Mouse (Mus musculus) thymus, postnatal 0 days (tissue): ENCODE measurements around the gene Mpzl2. TPM values are rescaled to one million over a fixed set of nuclear protein-coding genes. Genes with fewer than 3 reads are reported as not detected.

Experiments used
- DNase-seq: peaks from one replicate; pipeline ENCODE4 v3.0.0-alpha.2; 2015; ENCODE audit warnings: low spot score
- polyA plus RNA-seq: library from polyadenylated mRNA; unstranded; fragments of >200 nt; fragmentation: Nextera tagmentation; extraction: Ambion mirVana; gene quantifications from 2 replicates; pipeline ENCODE4 v1.2.1, GENCODE M21; 2015

Gene Mpzl2
- polyA plus RNA-seq, 1 experiment from 2014 or later = 5.9 TPM

DNA sequence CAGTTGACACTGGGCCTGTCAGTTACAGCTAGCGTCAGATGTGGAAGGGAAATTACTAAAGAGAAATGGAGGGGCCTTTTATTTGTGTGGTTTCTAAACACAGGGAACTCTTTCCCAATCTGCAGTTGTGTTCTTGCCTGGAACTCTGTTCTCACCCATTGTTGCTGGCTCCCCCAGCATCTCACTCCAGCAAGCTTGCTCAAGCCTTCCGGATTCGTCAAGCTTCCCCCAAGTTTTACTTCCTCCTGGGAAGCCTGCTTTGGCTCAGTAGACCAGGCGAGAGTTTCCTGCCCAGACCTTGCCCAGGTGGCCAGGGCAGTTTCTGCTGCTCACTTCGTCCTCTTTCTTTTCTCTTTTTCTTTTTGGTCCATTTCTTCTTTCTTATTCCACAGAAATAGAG is 45.0 kb downstream of the Mpzl2 start:
- no peak for DNase-seq

DNA sequence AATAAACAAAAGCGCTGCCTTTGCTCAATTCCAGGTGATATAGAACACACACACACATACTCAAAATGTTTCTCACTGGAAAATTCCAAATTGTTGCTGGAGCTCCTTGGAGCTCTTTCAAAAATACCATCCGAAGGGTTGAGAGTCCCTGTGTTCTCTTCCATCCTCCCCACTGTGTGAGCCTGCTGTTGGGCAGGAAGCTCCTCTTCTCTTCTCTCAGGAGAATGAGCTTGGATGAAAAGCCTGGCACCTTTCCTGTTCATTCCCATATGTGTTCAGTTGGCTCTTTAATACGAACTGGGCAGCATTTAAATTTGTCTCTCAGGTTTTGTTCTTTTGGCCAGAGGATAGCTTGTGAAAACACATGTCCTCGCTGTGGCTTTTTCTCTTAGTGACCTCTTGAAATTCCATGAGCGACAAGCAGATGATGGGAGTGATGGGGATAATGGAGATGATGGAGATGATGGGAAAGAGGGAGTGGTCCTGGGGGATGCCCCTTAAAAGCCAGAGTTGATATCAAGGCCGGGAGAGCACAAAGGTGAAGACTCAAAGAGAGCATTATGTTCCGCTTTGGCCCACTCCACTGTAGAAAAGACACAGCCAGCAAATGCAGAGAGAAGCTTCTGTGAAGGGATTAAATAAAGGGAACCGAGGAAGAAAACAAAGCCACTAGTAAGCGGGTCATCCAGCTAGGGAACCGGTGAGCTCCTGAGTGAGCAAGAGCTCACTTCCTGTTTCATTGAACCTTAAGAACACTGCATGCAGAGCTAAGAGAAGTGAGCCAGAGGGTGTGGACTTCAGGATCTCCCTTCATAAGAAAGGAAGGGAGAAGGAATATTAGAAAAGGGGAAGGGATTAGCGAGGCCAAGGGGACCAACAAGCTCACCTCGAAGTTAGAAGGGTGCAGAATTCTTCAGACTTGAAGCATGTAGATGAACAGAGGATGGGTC is 46.4 kb downstream of the Mpzl2 start:
- DNase-seq = peak; percentile 42

DNA sequence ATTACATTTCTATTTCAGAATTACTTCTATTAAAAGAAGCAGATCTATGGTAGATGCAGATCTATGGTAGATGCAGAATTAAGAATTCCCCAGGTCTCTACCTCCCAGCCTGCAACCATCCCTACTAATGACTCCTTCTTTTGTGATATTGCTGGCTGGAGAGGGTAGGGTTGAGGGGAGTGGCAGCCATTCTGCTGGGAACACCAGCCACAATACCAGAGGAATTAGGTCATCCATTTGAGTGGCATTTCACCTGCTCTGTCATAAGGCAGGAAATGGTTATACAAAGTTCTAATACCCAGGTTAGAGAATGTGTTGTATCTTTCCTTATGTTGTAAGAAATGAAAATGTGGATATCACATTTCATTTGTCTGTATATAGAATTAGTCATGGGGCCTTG is 48.4 kb downstream of the Mpzl2 start:
- DNase-seq = no peak

- no peak for DNase-seq
Measured at GRCm38 (mm10) chr9:45090811-45091210, 51.2 kb downstream of the Mpzl2 start.

DNA sequence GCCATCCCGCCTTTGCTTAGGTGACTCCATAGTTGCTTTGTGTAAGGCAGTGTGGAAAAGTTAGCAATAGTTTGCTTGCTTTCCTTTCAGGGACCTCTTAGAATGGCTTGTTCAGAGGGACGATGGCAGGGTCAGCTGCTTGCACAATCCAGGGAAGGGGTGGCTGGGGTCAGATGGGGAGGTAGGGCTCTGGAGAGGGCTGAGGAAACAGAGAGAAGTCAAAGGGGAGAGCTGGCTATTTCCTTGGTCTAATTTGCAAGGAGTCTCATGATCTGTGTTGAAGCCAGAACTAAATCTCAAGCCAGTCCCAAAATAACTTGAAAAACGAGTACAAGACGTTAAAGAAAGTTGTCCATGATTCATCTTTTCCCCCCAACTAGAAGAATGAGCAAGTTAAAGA is 53.0 kb downstream of the Mpzl2 start:
- DNase-seq = no peak

- no peak for DNase-seq
Measured at GRCm38 (mm10) chr9:45095149-45095937, 55.7 kb downstream of the Mpzl2 start.

GRCm38 (mm10) chr9:45097877-45098276 is 58.3 kb downstream of the Mpzl2 start:
- DNase-seq = no peak

- DNase-seq = peak; percentile 73
Measured at GRCm38 (mm10) chr9:45098426-45098825, 58.8 kb downstream of the Mpzl2 start.

DNA sequence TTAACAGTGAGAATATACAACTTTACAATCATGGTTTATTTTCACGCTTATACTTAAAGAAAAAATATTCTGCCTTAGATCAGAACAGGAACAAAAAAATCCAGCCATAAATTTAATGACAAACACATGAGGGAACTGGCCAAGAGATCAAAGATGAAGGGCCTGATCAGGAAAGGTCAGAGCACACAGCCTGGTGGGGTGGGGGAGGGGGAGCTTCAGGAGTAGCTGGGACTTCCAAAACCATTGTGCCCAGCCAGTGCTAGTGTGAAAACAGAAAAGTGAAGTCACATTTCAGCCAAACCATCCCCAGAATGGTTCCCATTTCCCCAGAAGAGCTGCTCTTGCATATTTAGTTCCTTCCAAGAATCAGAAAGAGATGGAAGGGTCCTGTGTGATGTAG is 62.9 kb downstream of the Mpzl2 start:
- no peak for DNase-seq

GRCm38 (mm10) chr9:45103211-45103979 is 63.8 kb downstream of the Mpzl2 start:
- no peak for DNase-seq

Other genes with a start within 250 kb of the Mpzl2 start
- gene Tmem25, start 240.5 kb upstream of the Mpzl2 start, polyA plus RNA-seq = 0.72 and 0.82 TPM in 2 replicates
- gene Ttc36, start 236.7 kb upstream of the Mpzl2 start, polyA plus RNA-seq = 1.5 and 3.0 TPM in 2 replicates
- gene Kmt2a, start 158.5 kb upstream of the Mpzl2 start, polyA plus RNA-seq = 13.1 and 20.1 TPM in 2 replicates
- 971 and 1,014 TPM in 2 replicates for gene Atp5l, start 119.1 kb upstream of the Mpzl2 start, polyA plus RNA-seq
- gene Ube4a, start 74.2 kb upstream of the Mpzl2 start, polyA plus RNA-seq = 18.6 and 19.5 TPM in 2 replicates
- gene Cd3g, start 59.4 kb upstream of the Mpzl2 start, polyA plus RNA-seq = 973 and 1,015 TPM in 2 replicates
- gene Cd3d, start 58.0 kb upstream of the Mpzl2 start, polyA plus RNA-seq = 485 and 511 TPM in 2 replicates
- 511 and 576 TPM in 2 replicates for gene Cd3e, start 30.2 kb upstream of the Mpzl2 start, polyA plus RNA-seq
- gene Mpzl3, start 15.4 kb downstream of the Mpzl2 start, polyA plus RNA-seq = 7.7 and 8.9 TPM in 2 replicates
- gene Jaml, start 39.4 kb downstream of the Mpzl2 start, polyA plus RNA-seq = 7.2 and 8.1 TPM in 2 replicates
- 5.4 and 6.6 TPM in 2 replicates for gene Scn2b, start 78.0 kb downstream of the Mpzl2 start, polyA plus RNA-seq
- gene Scn4b, start 98.6 kb downstream of the Mpzl2 start, polyA plus RNA-seq = 8.0 and 9.1 TPM in 2 replicates
- 0.57 and 0.82 TPM in 2 replicates for gene BC049352, start 142.2 kb downstream of the Mpzl2 start, polyA plus RNA-seq
- gene Tmprss4, start 164.3 kb downstream of the Mpzl2 start, polyA plus RNA-seq = 3.6 and 4.9 TPM in 2 replicates
- 6.0 and 6.6 TPM in 2 replicates for gene Il10ra, start 229.3 kb downstream of the Mpzl2 start, polyA plus RNA-seq